Comparison of ENCODE assay signal across 26 mouse cellular contexts in the genomic region with DNA sequence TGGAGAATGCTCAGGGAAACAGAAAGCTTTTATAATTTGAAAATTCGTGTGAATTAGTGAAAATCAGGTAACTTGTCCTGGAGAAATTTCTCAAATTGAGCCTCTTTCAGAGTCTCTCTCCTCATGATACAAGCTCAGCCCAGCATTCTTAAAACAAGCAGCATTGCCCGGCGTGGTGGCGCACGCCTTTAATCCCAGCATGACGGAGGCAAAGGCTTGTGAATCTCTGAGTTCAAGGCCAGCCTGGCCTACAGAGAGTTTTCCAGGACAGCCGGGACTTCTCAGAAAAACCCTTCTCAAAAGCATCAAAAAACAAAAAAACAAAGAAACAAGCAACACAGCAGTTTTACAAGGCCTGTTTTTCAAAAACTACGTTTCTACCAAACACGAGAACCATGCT. TPM values are rescaled to one million over a fixed set of nuclear protein-coding genes. Genes with fewer than 3 reads are reported as not detected.
DNase-seq lines count a peak whose midpoint lies in the region; ATAC-seq lines count a peak whose summit lies in the region.
"Had no signal": no experiment of that assay in that cellular context is flagged by ENCODE, and none has a peak within 500 bp of the region (broad histone marks: within the 10 kb centered on the region; RNA-seq: fewer than 3 reads in every experiment).

No protein-coding gene starts in this region.

- H3K4me2 ChIP-seq in kidney, embryonic 16.5 days (replicated peaks; ENCODE audit: low read depth, low read length): no peak overlapping the region
- H3K4me2 ChIP-seq: embryonic facial prominence, embryonic 13.5 days; embryonic facial prominence, embryonic 15.5 days; forebrain, embryonic 13.5 days; forebrain, embryonic 15.5 days had no signal

- H3K4me1 ChIP-seq in kidney, embryonic 16.5 days (ENCODE audit: insufficient read depth, low read length): no peaks in the 10 kb centered on the region
- H3K4me1 ChIP-seq: embryonic facial prominence, embryonic 13.5 days; embryonic facial prominence, embryonic 15.5 days; forebrain, embryonic 13.5 days; forebrain, embryonic 15.5 days had no signal

- no peaks in the 10 kb centered on the region for H3K36me3 ChIP-seq in kidney, embryonic 16.5 days (ENCODE audit: insufficient read depth, low read length)
- H3K36me3 ChIP-seq: embryonic facial prominence, embryonic 13.5 days; embryonic facial prominence, embryonic 15.5 days; forebrain, embryonic 15.5 days; G1E had no signal

- no peak overlapping the region for H3K4me3 ChIP-seq in kidney, embryonic 16.5 days (ENCODE audit: low read length)
- H3K4me3 ChIP-seq: embryonic facial prominence, embryonic 13.5 days; embryonic facial prominence, embryonic 15.5 days; erythroblast, embryonic 14.5 days; forebrain, embryonic 13.5 days; forebrain, embryonic 15.5 days had no signal

- no peaks in the 10 kb centered on the region for H3K27me3 ChIP-seq in kidney, embryonic 16.5 days (ENCODE audit: insufficient read depth, low read length)
- H3K27me3 ChIP-seq: CH12.LX; embryonic facial prominence, embryonic 13.5 days; embryonic facial prominence, embryonic 15.5 days; forebrain, embryonic 13.5 days; forebrain, embryonic 15.5 days; Patski had no signal

- no peak overlapping the region for H3K9ac ChIP-seq in kidney, embryonic 16.5 days (replicated peaks; ENCODE audit: low read length)
- H3K9ac ChIP-seq: embryonic facial prominence, embryonic 13.5 days; embryonic facial prominence, embryonic 15.5 days; forebrain, embryonic 13.5 days; forebrain, embryonic 15.5 days; forebrain, postnatal 0 days had no signal

- H3K9me3 ChIP-seq in kidney, embryonic 16.5 days (ENCODE audit: low read length): no peaks in the 10 kb centered on the region
- H3K9me3 ChIP-seq: embryonic facial prominence, embryonic 13.5 days; embryonic facial prominence, embryonic 15.5 days; forebrain, embryonic 13.5 days; forebrain, embryonic 15.5 days; G1E had no signal

- H3K27ac ChIP-seq in kidney, embryonic 16.5 days (ENCODE audit: low read length): no peak overlapping the region
- H3K27ac ChIP-seq: embryonic facial prominence, embryonic 13.5 days; embryonic facial prominence, embryonic 15.5 days; forebrain, embryonic 13.5 days; forebrain, embryonic 15.5 days had no signal

- DNase-seq in adrenal gland, adult (ENCODE audit: inconsistent age in 2 of 2, low spot score in 1 of 2): peak; percentile 40 to 77
- no peak for DNase-seq in adrenal gland, postnatal 4 days (ENCODE audit: low spot score in 2 of 2)
- DNase-seq in adrenal gland, adult 8-10 months: peak; percentile 23
- DNase-seq in adrenal gland, postnatal 14 days: peak; percentile 41
- peak; percentile 25 to 42 for DNase-seq in adrenal gland, postnatal 36 days
- no peak for DNase-seq in thymus, postnatal 36 days
- DNase-seq: B cell, adult 2 months; cerebellum, adult 11 months; cerebellum, adult 18-20 months; cerebellum, adult 8-10 months; cerebellum, adult 9-11 months; cerebellum, postnatal 14 days; cerebellum, postnatal 36 days; embryo, embryonic 11 days; forebrain, postnatal 0 days had no signal

- no peak for ATAC-seq in kidney, embryonic 16.5 days (ENCODE audit: low FRiP score, low TSS enrichment)
- ATAC-seq: activated CD4-positive, CD25-positive, alpha-beta regulatory T cell, adult 4 months; CD4-positive, CD25-positive, alpha-beta regulatory T cell, adult 4 months; forebrain, embryonic 13.5 days; forebrain, embryonic 15.5 days; forebrain, postnatal 0 days; Patski had no signal

- 84% methylated on average over 9 of the region's 9 CpGs for WGBS in kidney, embryonic 16.5 days

RNA-seq across cellular contexts. Expression of gene Ppp1r12a, which starts 16.3 kb away (rescaled TPM):
- 100 to 1,000 TPM; 112 to 122 TPM for total RNA-seq in adrenal gland, postnatal 4 days (2021)
- 100 to 1,000 TPM in 3 of 4 experiments, 10 to 100 TPM in 1; 98.3 to 130 (median 112) TPM for total RNA-seq in adrenal gland, adult 8-10 months (2022)
- 99.2 and 105 TPM in 2 replicates for total RNA-seq in adrenal gland, postnatal 14 days (2021)
- total RNA-seq in adrenal gland, postnatal 36 days (2021): 100 to 1,000 TPM; 102 to 127 TPM
- 91.1 and 97.7 TPM in 2 replicates for polyA plus RNA-seq in kidney, embryonic 16.5 days (2015; fragmentation: Nextera tagmentation; extraction: Ambion mirVana)

Comparison
In these comparisons a context has a peak if more than half of its experiments do, and no peak if none do; other contexts are left out.
1. DNase-seq: peak in adrenal gland, adult (2 of 2), adrenal gland, adult 8-10 months (single experiment), adrenal gland, postnatal 14 days (single experiment) and adrenal gland, postnatal 36 days (2 of 2); none in adrenal gland, postnatal 4 days (0 of 2) and thymus, postnatal 36 days (0 of 2).